Mouse (Mus musculus) heart, postnatal 14 days (tissue): ENCODE results near the gene Tnfsf13b. TPM values are rescaled to one million over a fixed set of nuclear protein-coding genes. Genes with fewer than 3 reads are reported as not detected.

Experiments
- DNase-seq, 2 experiments: peaks; one replicate each; pipeline ENCODE4 v3.0.0; 2021 to 2022
- intact Hi-C: fragments of 180-260 bp; cut with DNase I; formaldehyde crosslinking; loops from one replicate; pipeline ENCODE4 v1.15.1; 2025
- long read RNA-seq, 2 experiments: library from polyadenylated mRNA; stranded (forward); transcript quantifications; one replicate each; pipeline ENCODE4 v2.0.0; 2021
- total RNA-seq, 2 experiments: library from RNA; stranded (reverse); gene quantifications; 2 replicates each; pipeline ENCODE4 v1.2.3; 2021

The Tnfsf13b gene
- 1 to 10 TPM; 4.3 to 4.5 TPM for total RNA-seq
- long read RNA-seq, experiment 1, partial matches to known transcripts: 0 of 2 reads
- long read RNA-seq, experiment 1, other reads (novel, unspliced or antisense): 2 of 2 reads
- long read RNA-seq, experiment 2, partial matches to known transcripts: 0 of 1 reads
- long read RNA-seq, experiment 2, other reads (novel, unspliced or antisense): 1 of 1 reads

GRCm38 (mm10) chr8:10006156-10006985 is at the start of gene Tnfsf13b:
Tnfsf13b (plus strand) TSS chr8:10006467.
- intact Hi-C loops: no loop called here
- DNase-seq: peak; percentile 4 to 5

- intact Hi-C loops: no loop called here
- no peak for DNase-seq
Observed at GRCm38 (mm10) chr8:9958338-9958737, 47.9 kb upstream of the Tnfsf13b start.

- intact Hi-C loops: no loop called here
Observed at GRCm38 (mm10) chr8:9959919-9960318, 46.3 kb upstream of the Tnfsf13b start.

GRCm38 (mm10) chr8:9971866-9972265 is 34.4 kb upstream of the Tnfsf13b start:
- intact Hi-C loops: no loop called here
- no peak for DNase-seq

More at GRCm38 (mm10) chr8:9959919-9960318, 46.3 kb upstream of the Tnfsf13b start:
- no peak for DNase-seq

- intact Hi-C loops: loop anchor here (5.0 kb wide), 2 partner anchors 257 to 327 kb away; no protein-coding TSS in a partner anchor
- DNase-seq: no peak
Observed at GRCm38 (mm10) chr8:9975276-9975675, 31.0 kb upstream of the Tnfsf13b start.

- intact Hi-C loops: loop anchor here (1.0 to 5.0 kb wide), 3 partner anchors 256 to 426 kb away; no protein-coding TSS in a partner anchor
- peak; percentile 98 to 99 for DNase-seq
Observed at GRCm38 (mm10) chr8:9975898-9976611, 30.2 kb upstream of the Tnfsf13b start.

- DNase-seq: peak in 1 of 2 experiments; percentile 5
Observed at GRCm38 (mm10) chr8:9977016-9977415, 29.3 kb upstream of the Tnfsf13b start.

GRCm38 (mm10) chr8:9977573-9978314 is 28.5 kb upstream of the Tnfsf13b start, which contains the start of the genes Lig4 and Abhd13:
Lig4 (minus strand) TSS chr8:9977686.
Abhd13 (plus strand) TSS chr8:9977707.
- intact Hi-C loops: loop anchor here (5.0 kb wide), 2 partner anchors 255 to 325 kb away; no protein-coding TSS in a partner anchor
- peak; percentile 98 to 99 for DNase-seq

More at GRCm38 (mm10) chr8:9977016-9977415, 29.3 kb upstream of the Tnfsf13b start:
- intact Hi-C loops: loop anchor here (5.0 kb wide), 2 partner anchors 255 to 325 kb away; no protein-coding TSS in a partner anchor

GRCm38 (mm10) chr8:9978475-9979230 is 27.6 kb upstream of the Tnfsf13b start:
- intact Hi-C loops: loop anchor here (5.0 kb wide), 2 partner anchors 254 to 324 kb away; no protein-coding TSS in a partner anchor
- peak; percentile 6 to 10 for DNase-seq

GRCm38 (mm10) chr8:9979746-9980145 is 26.5 kb upstream of the Tnfsf13b start:
- intact Hi-C loops: loop anchor here (5.0 kb wide), 2 partner anchors 253 to 323 kb away; no protein-coding TSS in a partner anchor
- DNase-seq: no peak

- no peak for DNase-seq
- intact Hi-C loops: no loop called here
Observed at GRCm38 (mm10) chr8:9980188-9980587, 26.1 kb upstream of the Tnfsf13b start.

- DNase-seq: no peak
- intact Hi-C loops: no loop called here
Observed at GRCm38 (mm10) chr8:10004115-10004514, 2.2 kb upstream of the Tnfsf13b start.

- intact Hi-C loops: no loop called here
Observed at GRCm38 (mm10) chr8:10006986-10007659, 856 bp downstream of the Tnfsf13b start.

GRCm38 (mm10) chr8:10007660-10008028 is 1.4 kb downstream of the Tnfsf13b start:
- intact Hi-C loops: no loop called here
- DNase-seq: no peak

More at GRCm38 (mm10) chr8:10006986-10007659, 856 bp downstream of the Tnfsf13b start:
- DNase-seq: peak; percentile 3 to 14

GRCm38 (mm10) chr8:10016252-10016651 is 10.0 kb downstream of the Tnfsf13b start:
- intact Hi-C loops: no loop called here
- no peak for DNase-seq

GRCm38 (mm10) chr8:10017231-10017630 is 11.0 kb downstream of the Tnfsf13b start:
- intact Hi-C loops: no loop called here
- peak; percentile 42 to 61 for DNase-seq

GRCm38 (mm10) chr8:10030320-10031060 is 24.2 kb downstream of the Tnfsf13b start:
- no peak for DNase-seq
- intact Hi-C loops: no loop called here

GRCm38 (mm10) chr8:10031177-10031576 is 24.9 kb downstream of the Tnfsf13b start:
- intact Hi-C loops: no loop called here
- DNase-seq: no peak
